Mouse (Mus musculus) MEL (cell line): ENCODE data around the gene Mylip. TPM values are rescaled to one million over a fixed set of nuclear protein-coding genes. Genes with fewer than 3 reads are reported as not detected.

Experiments
- DNase-seq: peaks from one replicate; pipeline ENCODE4 v3.0.0; 2011; ENCODE audit warnings: low read depth, low spot score
- H3K27ac ChIP-seq: 2 replicates; pipeline ENCODE4 v1.5.1; 2012; ENCODE audit warnings: low read depth, mild to moderate bottlenecking, control low read depth, low read length, moderate library complexity; ENCODE audit not compliant: control insufficient read depth
- H3K27me3 ChIP-seq, 2 experiments: fragments of 150-350 bp in 1 of 2; sonication (generic) in 1 of 2; 2 replicates each; pipeline ENCODE4 v1.6.1; 2012; ENCODE audit warnings: low read length in 2 of 2, mild to moderate bottlenecking in 2 of 2, improper control_type of control experiment in 1 of 2, moderate library complexity in 1 of 2; ENCODE audit not compliant: insufficient read depth in 2 of 2, control insufficient read depth in 1 of 2
- H3K36me3 ChIP-seq, 2 experiments: 2 replicates each; pipeline ENCODE4 v1.6.1; 2012 to 2014; ENCODE audit warnings: low read length in 2 of 2, improper control_type of control experiment in 1 of 2, inconsistent platforms in 1 of 2, mild to moderate bottlenecking in 1 of 2; ENCODE audit not compliant: insufficient read depth in 2 of 2, control insufficient read depth in 1 of 2
- H3K4me1 ChIP-seq, 2 experiments: fragments of 150-350 bp in 1 of 2; sonication (generic) in 1 of 2; 2 replicates each; pipeline ENCODE4 v1.6.1; 2012; ENCODE audit warnings: low read length in 2 of 2, improper control_type of control experiment in 1 of 2, mild to moderate bottlenecking in 1 of 2; ENCODE audit not compliant: insufficient read depth in 2 of 2, control insufficient read depth in 1 of 2
- H3K4me3 ChIP-seq, 2 experiments: fragments of 150-350 bp in 1 of 2; sonication (generic) in 1 of 2; 2 replicates each; pipeline ENCODE4 v1.5.1; 2012; ENCODE audit warnings: low read depth in 2 of 2, low read length in 2 of 2, mild to moderate bottlenecking in 2 of 2, moderate library complexity in 2 of 2, control low read depth in 1 of 2, improper control_type of control experiment in 1 of 2; ENCODE audit not compliant: control insufficient read depth in 1 of 2, insufficient read depth in 1 of 2
- H3K79me2 ChIP-seq: 2 replicates; pipeline ENCODE4 v1.6.1; 2012; ENCODE audit warnings: mild to moderate bottlenecking, low read length, moderate library complexity; ENCODE audit not compliant: control insufficient read depth, poor library complexity, insufficient read depth
- H3K9ac ChIP-seq: 2 replicates; pipeline ENCODE4 v1.6.1; 2012; ENCODE audit warnings: low read depth, mild to moderate bottlenecking, control low read depth, low read length, moderate library complexity; ENCODE audit not compliant: control insufficient read depth, poor library complexity, severe bottlenecking
- H3K9me3 ChIP-seq: fragments of 150-350 bp; sonication (generic); replicated peaks from 2 replicates; pipeline ENCODE4 v1.6.1; 2012; ENCODE audit warnings: mild to moderate bottlenecking, low read length, improper control_type of control experiment, moderate library complexity; ENCODE audit not compliant: insufficient read depth
- CTCF ChIP-seq, 3 experiments: IDR thresholded peaks in 2 of 3; conservative IDR thresholded peaks in 1 of 3; 2 replicates each; pipeline ENCODE4 v1.5.1; 2011 to 2012; ENCODE audit warnings: low read length in 3 of 3, low read depth in 2 of 3, mild to moderate bottlenecking in 2 of 3, improper control_type of control experiment in 1 of 3, inconsistent platforms in 1 of 3, mixed read lengths in 1 of 3, moderate library complexity in 1 of 3; ENCODE audit not compliant: control insufficient read depth in 1 of 3, insufficient read depth in 1 of 3, poor library complexity in 1 of 3, severe bottlenecking in 1 of 3
- E2F4 ChIP-seq: IDR thresholded peaks from 2 replicates; pipeline ENCODE4 v1.6.1; 2011; ENCODE audit warnings: low read depth, low read length, improper control_type of control experiment, borderline replicate concordance
- GATA1 ChIP-seq: IDR thresholded peaks from 2 replicates; pipeline ENCODE4 v1.6.1; 2011; ENCODE audit warnings: low read depth, low read length, improper control_type of control experiment
- JUND ChIP-seq: IDR thresholded peaks from 2 replicates; pipeline ENCODE4 v1.6.1; 2011; ENCODE audit warnings: low read depth, mild to moderate bottlenecking, improper control_type of control experiment, low read length
- MAX ChIP-seq: IDR thresholded peaks from 2 replicates; pipeline ENCODE4 v1.6.1; 2011; ENCODE audit warnings: low read length, improper control_type of control experiment
- MAZ ChIP-seq: IDR thresholded peaks from 2 replicates; pipeline ENCODE4 v1.6.1; 2012; ENCODE audit warnings: low read depth, mild to moderate bottlenecking, inconsistent platforms, low read length, improper control_type of control experiment
- MXI1 ChIP-seq: IDR thresholded peaks from 2 replicates; pipeline ENCODE4 v1.6.1; 2011; ENCODE audit warnings: mild to moderate bottlenecking, low read depth, low read length, improper control_type of control experiment
- NELFE ChIP-seq: IDR thresholded peaks from 2 replicates; pipeline ENCODE4 v1.6.1; 2011; ENCODE audit warnings: low read depth, low read length, improper control_type of control experiment
- NRF1 ChIP-seq: IDR thresholded peaks from 2 replicates; pipeline ENCODE4 v1.6.1; 2014; ENCODE audit warnings: low read depth, mild to moderate bottlenecking, inconsistent platforms, low read length, improper control_type of control experiment, moderate library complexity; ENCODE audit not compliant: poor library complexity, insufficient read depth, severe bottlenecking
- POLR2AphosphoS2 ChIP-seq: IDR thresholded peaks from 2 replicates; pipeline ENCODE4 v1.6.1; 2011; ENCODE audit warnings: low read length, improper control_type of control experiment
- TAL1 ChIP-seq: IDR thresholded peaks from 2 replicates; pipeline ENCODE4 v1.6.1; 2012; ENCODE audit warnings: mild to moderate bottlenecking, inconsistent platforms, low read length, moderate library complexity, mixed read lengths
- TBP ChIP-seq: IDR thresholded peaks from 2 replicates; pipeline ENCODE4 v1.8.0; 2011; ENCODE audit warnings: low read depth, low read length, improper control_type of control experiment
- USF1 ChIP-seq: IDR thresholded peaks from 2 replicates; pipeline ENCODE4 v1.6.1; 2014; ENCODE audit warnings: low read depth, mild to moderate bottlenecking, inconsistent platforms, low read length, improper control_type of control experiment, moderate library complexity
- ZC3H11A ChIP-seq: IDR thresholded peaks from 2 replicates; pipeline ENCODE4 v1.6.1; 2012; ENCODE audit warnings: low read depth, mild to moderate bottlenecking, inconsistent platforms, low read length, improper control_type of control experiment
- polyA plus RNA-seq, 2 experiments: library from polyadenylated mRNA; stranded (reverse) in 1 of 2; unstranded in 1 of 2; fragments of >175 nt in 1 of 2; fragments of >200 nt in 1 of 2; gene quantifications; 2 replicates each; pipeline versions ENCODE4 v1.2.1 to v1.2.4; 2012; ENCODE audit warnings: low replicate concordance in 2 of 2, low read depth in 1 of 2; ENCODE audit not compliant: insufficient read length in 2 of 2, insufficient read depth in 1 of 2, missing spikeins in 1 of 2
- total RNA-seq: library from RNA; depleted of rRNA; stranded (reverse); fragments of 300-350 nt; gene quantifications from 2 replicates; pipeline ENCODE4 v1.2.3, GENCODE M21; 2012; rRNA removed

Gene Mylip
- total and polyA plus RNA-seq, 3 experiments: 1.4 to 7.6 TPM; not detected in 1

- no peak overlapping the region for H3K4me3 ChIP-seq
- TF ChIP-seq MAX: no peak
- TF ChIP-seq NRF1: no peak
- TF ChIP-seq NELFE: no peak
- no peak for TF ChIP-seq E2F4
- TF ChIP-seq CTCF (IDR thresholded peaks at IDR 0.05 in 2 of 3, conservative IDR thresholded peaks at IDR 0.05 in 1 of 3; ENCODE audit: control insufficient read depth in 1 of 3, insufficient read depth in 1 of 3, low read depth in 2 of 3, low read length in 3 of 3, poor library complexity in 1 of 3, severe bottlenecking in 1 of 3): no peak
- no peak for TF ChIP-seq USF1
- TF ChIP-seq POLR2AphosphoS2: no peak
- H3K4me1 ChIP-seq: peaks cover 6 to 21% of the 10 kb centered on the region in 2 experiments
- no peak for DNase-seq
- H3K27ac ChIP-seq: no peak overlapping the region
- no peaks in the 10 kb centered on the region for H3K27me3 ChIP-seq
- no peaks in the 10 kb centered on the region for H3K9me3 ChIP-seq
- H3K9ac ChIP-seq: no peak overlapping the region
- H3K36me3 ChIP-seq: peaks cover 0 to 22% of the 10 kb centered on the region in 2 experiments; a peak in 2 of 4 replicates
- H3K79me2 ChIP-seq: no peaks in the 10 kb centered on the region
Observed at GRCm38 (mm10) chr13:45457459-45457858, 67.9 kb downstream of the Mylip start.

GRCm38 (mm10) chr13:45460177-45460576 is 70.6 kb downstream of the Mylip start:
- no peak overlapping the region for H3K27ac ChIP-seq
- H3K4me1 ChIP-seq: peaks cover 0 to 8% of the 10 kb centered on the region in 2 experiments; a peak in 3 of 4 replicates
- no peak for DNase-seq
- H3K27me3 ChIP-seq: no peaks in the 10 kb centered on the region
- H3K9me3 ChIP-seq: no peaks in the 10 kb centered on the region
- no peak overlapping the region for H3K9ac ChIP-seq
- H3K79me2 ChIP-seq: no peaks in the 10 kb centered on the region
- TF ChIP-seq MAX (no peak), GATA1 (no peak), MXI1 (no peak), ZC3H11A (no peak), NELFE (no peak), USF1 (no peak), JUND (no peak)
- H3K4me3 ChIP-seq: no peak overlapping the region
- H3K36me3 ChIP-seq: peaks cover 0 to 5% of the 10 kb centered on the region in 2 experiments; a peak in 2 of 4 replicates

GRCm38 (mm10) chr13:45461370-45461958 is 71.9 kb downstream of the Mylip start:
- Histone ChIP-seq H3K27ac (no peak overlapping the region), H3K4me1 (no peaks in the 10 kb centered on the region), H3K27me3 (no peaks in the 10 kb centered on the region), H3K4me3 (no peak overlapping the region), H3K79me2 (no peaks in the 10 kb centered on the region), H3K9me3 (no peaks in the 10 kb centered on the region), H3K9ac (no peak overlapping the region), H3K36me3 (no peaks in the 10 kb centered on the region)
- DNase-seq: no peak
- TF ChIP-seq JUND (no peak), TAL1 (no peak), MAZ (no peak), TBP (no peak)

Other genes with a start within 250 kb of the Mylip start
- gene Gmpr, start 117.7 kb downstream of the Mylip start, total RNA-seq: 60.9 and 64.2 TPM in 2 replicates
- 100 to 1,000 TPM in 1 of 2 experiments, not detected in 1; 130 TPM for gene Gmpr, start 117.7 kb downstream of the Mylip start, polyA plus RNA-seq